Mouse (Mus musculus) CH12.LX (cell line): ENCODE measurements at regions not wholly inside any gene's neighbourhood (a gene's known extent, or its start where the extent isn't known, plus 50 kb on each side); places are given as distances from the start of the nearest gene placed in this dataset.

Experiments
- CHD2 ChIP-seq: IDR thresholded peaks from 2 replicates; pipeline ENCODE4 v1.6.1; 2011; ENCODE audit warnings: low read length, improper control_type of control experiment
- CTCF ChIP-seq, 2 experiments: IDR thresholded peaks in 1 of 2; conservative IDR thresholded peaks in 1 of 2; 2 replicates each; pipeline ENCODE4 v1.5.1; 2011 to 2012; ENCODE audit warnings: low read depth in 2 of 2, low read length in 2 of 2, improper control_type of control experiment in 1 of 2, inconsistent platforms in 1 of 2, mild to moderate bottlenecking in 1 of 2, moderate library complexity in 1 of 2
- EP300 ChIP-seq: IDR thresholded peaks from 2 replicates; pipeline ENCODE4 v1.6.1; 2011; ENCODE audit warnings: low read length, improper control_type of control experiment
- JUN ChIP-seq: IDR thresholded peaks from 2 replicates; pipeline ENCODE4 v1.6.1; 2011; ENCODE audit warnings: low read depth, mild to moderate bottlenecking, low read length, improper control_type of control experiment, moderate library complexity; ENCODE audit not compliant: insufficient read depth
- KAT2A ChIP-seq: IDR thresholded peaks from 2 replicates; pipeline ENCODE4 v1.6.1; 2012; ENCODE audit warnings: low read length, improper control_type of control experiment, inconsistent platforms; ENCODE audit not compliant: insufficient replicate concordance
- MAFK ChIP-seq: IDR thresholded peaks from 2 replicates; pipeline ENCODE4 v1.6.1; 2011; ENCODE audit warnings: low read length, improper control_type of control experiment; ENCODE audit not compliant: insufficient replicate concordance
- POLR2A ChIP-seq: IDR thresholded peaks from 2 replicates; pipeline ENCODE4 v1.6.1; 2011; ENCODE audit warnings: low read depth, mild to moderate bottlenecking, improper control_type of control experiment, low read length
- USF1 ChIP-seq: IDR thresholded peaks from 2 replicates; pipeline ENCODE4 v1.6.1; 2014; ENCODE audit warnings: low read depth, mild to moderate bottlenecking, inconsistent platforms, low read length, improper control_type of control experiment

- TF ChIP-seq JUN (no peak), CTCF (conservative IDR thresholded peaks at IDR 0.05 in 1 of 2, IDR thresholded peaks at IDR 0.05 in 1 of 2; ENCODE audit: low read depth in 2 of 2, low read length in 2 of 2) (no peak), EP300 (no peak), CHD2 (no peak), KAT2A (no peak), POLR2A (no peak), MAFK (no peak), USF1 (no peak)
These were observed 59.8 kb upstream of the Rgma start for GRCm38 (mm10) chr7:73315555-73315954.
